Mouse (Mus musculus) megakaryocyte progenitor cell, adult 5-6 weeks (primary cell): ENCODE results near the gene Bend4. TPM values are rescaled to one million over a fixed set of nuclear protein-coding genes. Genes with fewer than 3 reads are reported as not detected.

Experiments
- ATAC-seq: replicated peaks from 2 replicates; pipeline ENCODE4 v1.8.0; 2016; ENCODE audit warnings: mild to moderate bottlenecking, moderate TSS enrichment, inconsistent platforms; ENCODE audit not compliant: poor library complexity
- total RNA-seq, 2 experiments: library from RNA; stranded (forward) in 1 of 2; stranded (reverse) in 1 of 2; fragments of 157-497, 149-512 nt in 1 of 2; fragments of 200-1000 nt in 1 of 2; gene quantifications; 2 replicates each; pipeline versions ENCODE4 v1.2.3 to v1.2.4; 2015 to 2017

Gene Bend4
- total RNA-seq, 2 experiments from 2014 or later: 1.4 to 1.5 TPM

DNA sequence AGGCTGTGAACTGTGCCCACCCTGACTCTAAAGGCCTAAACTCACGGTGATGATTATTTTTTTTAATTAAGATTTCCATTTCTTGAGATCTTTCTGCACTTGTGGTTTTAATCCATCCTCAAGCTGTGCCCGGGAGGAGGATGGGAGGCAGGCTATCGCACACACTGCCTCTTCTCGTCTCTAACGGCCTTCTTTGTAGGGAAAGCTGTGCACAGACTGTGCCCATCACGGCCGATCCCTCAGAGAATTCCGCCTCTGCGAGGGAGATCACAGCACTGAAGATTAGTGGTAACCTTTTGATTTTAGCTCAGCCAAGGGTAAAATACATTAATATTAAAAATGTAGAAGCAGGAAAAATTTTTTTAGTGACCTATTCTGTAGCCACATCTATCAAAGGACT is 4.8 kb downstream of the Bend4 start:
- no peak for ATAC-seq

DNA sequence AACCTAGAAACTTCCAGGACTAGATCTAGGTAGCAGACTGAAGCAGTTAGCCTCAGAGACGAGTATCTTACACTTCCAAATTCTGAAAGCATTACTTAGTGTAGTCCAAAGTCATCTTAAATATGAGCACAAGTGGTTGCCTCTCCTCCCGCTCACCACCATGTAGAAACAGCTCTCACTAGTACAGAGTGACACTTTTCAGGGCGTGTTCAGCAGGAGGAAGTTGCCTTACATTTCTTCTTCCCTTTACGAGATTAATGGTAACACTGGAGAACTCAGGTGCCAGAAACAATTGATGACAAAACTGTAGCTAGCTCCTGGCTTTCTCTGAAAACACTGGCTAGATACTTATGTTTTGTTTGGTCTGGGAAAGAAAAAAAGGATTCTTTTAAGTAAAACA is 8.7 kb downstream of the Bend4 start:
- peak; percentile 82 for ATAC-seq

DNA sequence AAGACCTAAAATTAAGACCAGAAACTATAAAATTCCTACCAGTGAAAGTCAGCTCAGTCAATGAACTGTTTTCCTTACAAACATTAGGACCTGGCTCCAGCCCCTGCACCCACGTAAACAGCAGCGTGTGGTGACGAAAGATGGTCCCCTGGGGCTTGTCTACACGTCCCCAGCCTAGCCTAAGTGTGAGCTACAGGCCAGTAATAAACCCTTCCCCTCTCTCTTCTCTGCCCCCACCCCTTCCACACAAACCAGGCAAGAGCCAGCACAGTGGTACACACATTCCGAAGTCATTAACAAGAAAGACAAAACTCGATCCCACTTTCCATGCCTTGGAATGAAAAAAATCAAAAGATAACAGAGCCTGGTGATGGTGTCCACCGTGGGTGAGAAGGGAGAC is 16.6 kb downstream of the Bend4 start:
- ATAC-seq: no peak

DNA sequence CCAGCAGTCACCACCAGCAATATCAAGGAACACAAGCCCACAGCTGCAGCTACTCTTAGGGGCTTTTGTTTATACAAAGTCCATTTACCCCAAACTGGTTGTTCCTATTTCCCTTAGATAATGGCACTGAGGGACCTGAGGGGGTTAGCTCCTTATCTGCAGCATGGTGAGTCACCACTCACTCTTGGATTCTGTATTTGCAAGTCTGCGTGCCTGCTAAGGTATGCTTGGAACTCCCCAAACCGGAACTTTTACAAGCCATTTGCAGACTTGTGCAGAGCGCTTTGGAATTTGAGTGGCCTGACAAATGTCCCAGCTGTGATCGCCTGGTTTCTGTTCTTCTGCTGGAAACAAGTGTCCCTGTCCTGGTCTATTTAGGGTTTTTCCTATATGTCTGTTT is 17.7 kb downstream of the Bend4 start:
- ATAC-seq: no peak

DNA sequence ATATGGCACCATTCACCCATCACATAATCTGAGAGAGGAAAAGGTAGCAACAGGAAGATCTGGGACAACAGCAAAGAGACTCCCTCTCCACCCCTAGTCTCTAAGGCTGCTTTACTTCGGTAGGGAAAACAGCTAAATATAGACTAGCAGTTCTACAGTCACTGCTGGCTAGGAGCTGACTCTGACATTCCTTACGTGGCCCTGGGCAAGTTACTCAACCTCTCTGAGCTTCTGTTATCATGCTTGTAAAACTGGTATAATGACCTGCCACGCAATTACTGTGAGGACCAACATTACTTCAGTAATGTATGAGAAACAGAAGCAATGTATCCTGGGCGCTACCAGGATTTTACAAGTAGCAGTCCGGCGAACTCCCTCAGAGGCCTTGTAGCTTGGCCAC is 19.7 kb downstream of the Bend4 start:
- no peak for ATAC-seq

DNA sequence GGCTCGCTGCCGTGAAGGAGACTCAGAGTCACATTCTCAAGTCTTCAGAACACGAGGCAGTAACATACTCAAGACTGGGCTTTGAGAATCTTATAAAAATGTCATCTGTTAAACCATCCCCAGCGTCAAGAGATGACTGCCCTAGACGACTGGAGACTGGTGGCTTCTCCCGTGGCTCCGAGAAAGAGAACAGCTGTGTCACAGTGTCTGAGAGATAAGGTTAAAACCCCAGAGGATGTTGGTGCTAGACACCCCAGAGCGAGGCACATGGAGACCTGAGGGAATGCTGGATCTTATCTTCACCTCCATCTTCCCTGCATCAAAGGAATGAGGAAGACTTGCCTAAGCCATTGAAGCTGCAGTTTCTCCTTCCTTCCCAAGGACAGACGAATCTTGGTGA is 23.2 kb downstream of the Bend4 start:
- ATAC-seq: peak; percentile 38

DNA sequence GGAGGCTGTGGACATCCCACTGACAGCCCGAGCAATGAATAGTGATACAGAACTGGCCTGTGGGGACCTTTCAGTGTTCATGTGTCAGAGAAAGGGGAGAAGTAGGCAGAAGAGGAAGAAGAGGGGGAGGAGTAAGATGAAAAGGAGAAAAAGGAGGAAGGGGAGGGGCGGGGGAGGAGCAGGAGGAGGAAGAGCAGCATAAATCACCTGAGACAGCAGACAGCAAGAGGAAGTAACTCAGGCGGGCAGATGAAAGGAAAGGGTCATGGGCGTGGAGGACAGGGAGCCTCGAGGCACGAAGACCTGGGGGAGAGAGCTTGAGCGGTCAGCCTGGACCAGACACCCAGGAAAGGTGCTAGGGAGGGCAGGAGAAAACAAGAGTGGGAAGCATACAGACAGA is 23.7 kb downstream of the Bend4 start:
- ATAC-seq: peak; percentile 87

DNA sequence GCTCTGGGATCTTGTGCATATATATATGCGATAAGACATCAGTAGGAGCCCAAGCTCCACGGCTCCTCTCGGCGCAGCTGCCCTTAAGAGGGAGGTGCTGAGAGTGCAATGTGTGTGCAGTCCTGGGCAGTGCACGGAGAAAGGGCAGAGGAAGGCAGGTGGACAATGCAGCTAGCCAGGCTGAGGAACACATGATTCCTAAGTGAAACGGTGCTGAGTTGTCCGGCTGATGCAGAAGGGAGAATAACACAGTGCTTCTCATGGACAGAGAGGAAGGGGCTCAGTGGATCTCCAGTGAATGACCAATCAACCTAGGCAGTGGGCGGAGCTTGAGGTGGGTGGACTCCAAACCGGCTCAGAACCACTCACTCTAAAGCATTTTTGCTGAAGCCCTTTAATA is 26.5 kb downstream of the Bend4 start:
- peak; percentile 29 for ATAC-seq

DNA sequence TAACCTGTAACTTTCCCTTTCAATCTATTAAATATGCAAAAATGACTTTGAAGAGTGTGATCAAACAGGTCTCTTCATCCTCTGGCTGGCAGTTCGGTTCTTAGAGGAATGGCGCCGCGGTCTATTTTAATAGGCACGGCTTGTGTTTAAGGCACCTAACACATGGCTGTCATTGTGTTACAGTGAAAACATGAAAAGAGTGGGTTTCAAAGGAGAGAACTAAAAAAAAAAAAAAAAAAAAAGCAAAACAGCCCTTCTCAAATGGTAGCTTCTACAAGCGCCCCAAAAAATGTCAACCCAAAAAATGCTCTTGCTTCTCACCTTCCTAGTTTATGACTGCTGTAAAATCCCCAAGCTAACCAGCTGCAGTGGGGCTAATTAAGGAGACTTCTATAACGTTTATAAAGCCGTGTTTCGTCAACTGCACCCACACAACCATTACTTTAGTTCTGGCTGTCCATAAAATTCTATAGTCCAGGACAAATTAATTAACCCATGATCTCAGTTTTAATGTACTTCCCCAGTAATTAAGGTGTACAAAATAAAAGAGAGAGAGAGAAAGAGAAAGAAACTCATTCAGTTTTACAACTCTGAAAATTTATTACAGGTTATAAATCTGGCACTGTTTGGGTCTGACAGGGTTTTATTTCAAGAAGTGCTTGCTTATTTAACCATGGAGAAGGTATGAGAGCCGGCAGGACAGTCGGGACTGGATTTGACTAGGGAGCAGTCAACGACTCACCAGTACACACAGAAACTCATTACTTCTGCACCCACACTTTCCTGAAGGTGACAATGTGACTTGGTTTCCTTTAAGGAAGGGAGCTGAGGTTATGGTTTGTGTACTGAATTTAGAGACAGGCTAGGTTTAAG is 27.3 kb downstream of the Bend4 start:
- ATAC-seq: no peak

DNA sequence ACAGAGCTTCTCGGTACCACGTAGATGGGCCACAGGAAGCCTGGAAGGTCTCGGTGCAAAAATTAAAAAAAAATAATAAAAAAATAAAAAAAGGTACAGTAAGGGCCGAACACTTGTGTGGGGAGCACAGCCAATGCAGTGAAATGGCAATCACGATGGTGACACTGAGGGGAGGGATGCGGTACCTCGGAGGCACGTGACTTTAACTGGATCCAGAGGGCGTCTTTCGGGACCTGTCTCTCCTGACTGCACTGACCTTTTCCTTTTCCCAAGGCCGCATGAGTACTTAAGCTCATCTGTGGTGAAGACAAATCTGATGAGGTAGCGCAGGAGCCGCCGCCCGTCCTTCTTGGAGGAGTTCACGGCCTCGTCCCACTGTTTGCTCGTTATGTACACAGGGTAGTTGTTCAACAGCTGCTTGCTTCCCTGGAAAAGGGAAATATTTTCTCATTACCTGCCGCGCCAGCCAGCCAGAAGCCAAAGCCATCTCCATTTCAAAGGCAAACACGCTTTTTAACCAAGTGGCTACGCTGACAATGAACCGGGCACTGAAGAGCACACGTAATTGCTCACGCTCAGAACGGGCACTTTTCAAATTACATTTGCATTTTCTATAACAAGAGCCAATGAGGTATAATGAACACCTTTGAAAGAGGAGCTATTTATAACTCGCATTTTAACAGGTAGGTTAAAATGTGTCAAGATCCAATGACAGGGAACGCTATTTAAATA is 28.1 kb downstream of the Bend4 start:
- ATAC-seq: no peak

DNA sequence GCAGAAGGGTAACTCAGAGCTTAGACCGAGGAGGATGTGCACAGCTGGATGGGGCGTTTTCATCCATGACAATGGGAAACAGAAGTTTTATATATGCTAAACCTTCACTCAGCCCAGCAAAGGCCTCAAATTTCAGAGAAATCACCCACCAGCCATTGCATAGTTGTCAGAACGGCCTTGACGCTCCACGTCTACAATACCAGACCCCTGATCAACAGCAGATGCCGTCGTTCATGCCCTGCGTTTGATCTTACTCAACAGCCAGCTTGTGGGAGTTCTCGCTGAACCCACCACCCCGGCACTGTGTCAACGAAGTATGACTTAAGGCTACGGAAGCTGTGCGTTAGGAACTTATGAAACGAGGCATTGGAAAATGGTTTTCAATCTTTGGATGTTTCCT is 30.9 kb downstream of the Bend4 start:
- ATAC-seq: no peak

DNA sequence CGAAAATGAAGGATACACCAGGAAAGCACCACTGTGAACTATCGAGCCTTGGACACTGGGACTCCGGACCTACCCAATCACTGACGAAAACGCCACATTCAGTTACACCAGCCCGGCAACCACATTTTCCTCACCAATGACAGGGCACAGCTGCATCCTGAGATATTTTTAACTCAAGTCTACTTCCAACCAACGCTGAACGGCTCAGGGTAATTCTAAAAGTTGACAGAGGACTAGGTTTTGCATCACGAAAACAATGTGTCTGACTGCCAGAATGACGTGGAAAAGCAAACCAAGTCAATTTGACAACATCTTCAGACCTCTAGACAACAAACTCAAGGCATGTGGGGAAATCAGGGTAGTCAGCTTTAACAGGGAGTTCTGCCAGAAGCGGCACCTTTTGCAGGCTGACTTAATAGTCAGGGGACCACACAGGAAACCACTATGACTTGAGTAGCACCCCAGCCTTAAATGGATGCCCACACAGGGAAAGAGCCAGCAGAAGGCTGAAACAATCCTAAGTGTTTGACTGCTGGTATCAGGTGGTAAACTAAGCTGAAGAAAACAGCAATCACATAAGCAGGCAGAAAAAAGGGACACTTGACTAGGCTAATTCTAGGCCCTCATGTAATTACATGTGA is 32.8 kb downstream of the Bend4 start:
- peak; percentile 76 for ATAC-seq

DNA sequence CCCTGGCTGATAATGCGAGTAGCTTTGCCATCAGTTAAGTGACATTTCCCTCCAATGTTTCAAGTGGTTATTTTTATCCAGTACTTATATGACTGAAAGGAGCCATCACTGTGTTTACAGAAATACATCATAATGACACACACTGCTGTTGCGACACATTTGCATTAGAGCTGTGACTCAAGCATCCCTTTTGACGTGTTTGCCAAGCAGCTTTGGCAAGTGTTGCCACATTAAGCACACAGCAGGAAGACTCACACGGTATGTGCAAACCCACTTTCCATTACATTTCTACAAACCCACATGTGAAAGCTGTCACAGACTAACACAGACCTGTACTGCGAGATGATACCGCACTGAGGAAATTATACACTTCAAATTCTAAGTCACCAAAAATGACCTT is 34.2 kb downstream of the Bend4 start:
- peak; percentile 85 for ATAC-seq

DNA sequence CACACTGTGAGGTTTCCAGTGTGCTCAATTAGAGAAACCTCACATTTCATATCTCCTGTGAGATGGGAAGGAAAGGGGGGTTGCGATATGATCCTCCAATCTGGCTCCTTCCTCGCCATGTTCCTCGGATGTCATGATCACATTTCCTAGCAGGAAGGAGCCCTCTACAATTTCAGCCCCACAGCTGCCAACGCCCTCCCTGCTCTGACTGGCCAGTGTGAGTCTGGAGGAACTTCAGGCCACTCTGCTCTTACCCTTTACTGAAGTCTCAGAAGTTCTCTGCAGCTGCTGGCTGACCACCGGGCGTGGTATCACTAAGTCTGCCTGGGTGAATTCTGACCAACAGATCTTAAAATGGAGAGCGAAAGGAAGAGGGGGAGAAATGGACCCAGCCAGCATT is 45.6 kb downstream of the Bend4 start:
- no peak for ATAC-seq

DNA sequence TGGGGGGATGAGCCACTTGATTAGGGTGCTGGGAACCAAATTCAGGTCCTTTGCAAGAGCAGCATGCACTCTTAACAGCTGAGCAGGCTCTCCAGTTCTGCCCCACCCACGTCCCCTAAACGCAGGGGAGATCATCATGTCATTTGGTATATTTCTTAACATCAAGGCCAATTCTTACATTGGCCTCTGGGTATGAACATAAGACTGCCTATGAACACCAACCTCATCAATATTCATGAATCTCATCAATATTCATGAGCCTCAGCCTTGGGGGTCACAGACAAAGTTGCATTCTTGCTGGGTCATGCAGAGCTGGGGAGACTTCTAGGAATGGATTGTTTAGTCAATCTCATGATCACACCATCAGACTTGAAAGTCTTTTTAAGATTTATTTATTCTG is 46.4 kb downstream of the Bend4 start:
- no peak for ATAC-seq

DNA sequence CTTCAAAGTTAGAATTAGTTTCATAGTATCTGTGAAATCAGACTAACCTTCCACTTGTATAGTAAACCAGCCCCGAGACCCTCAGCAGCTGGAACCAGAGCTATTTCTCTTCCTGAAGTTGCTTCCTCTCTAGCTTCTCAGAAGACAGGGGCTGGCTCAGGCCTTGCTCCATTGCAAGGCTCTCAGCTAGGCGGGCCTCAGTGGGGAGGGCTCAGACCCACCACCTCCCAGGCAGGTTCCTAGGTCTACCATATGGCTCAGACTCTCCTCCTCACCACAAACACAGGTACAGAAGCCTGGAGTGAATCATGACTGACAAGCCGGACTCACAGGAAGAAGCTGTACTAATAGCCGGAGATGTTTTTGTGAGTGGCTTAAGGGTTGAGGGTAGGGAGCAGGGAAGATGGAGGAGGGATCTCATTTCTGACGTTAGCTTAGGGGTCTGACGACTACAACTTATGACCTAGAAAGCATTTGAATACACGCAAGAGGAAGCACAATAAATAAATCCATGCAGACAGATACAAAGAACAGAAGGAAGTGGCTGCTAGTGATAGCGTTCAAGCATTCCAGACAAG is 51.0 kb downstream of the Bend4 start:
- ATAC-seq: no peak

DNA sequence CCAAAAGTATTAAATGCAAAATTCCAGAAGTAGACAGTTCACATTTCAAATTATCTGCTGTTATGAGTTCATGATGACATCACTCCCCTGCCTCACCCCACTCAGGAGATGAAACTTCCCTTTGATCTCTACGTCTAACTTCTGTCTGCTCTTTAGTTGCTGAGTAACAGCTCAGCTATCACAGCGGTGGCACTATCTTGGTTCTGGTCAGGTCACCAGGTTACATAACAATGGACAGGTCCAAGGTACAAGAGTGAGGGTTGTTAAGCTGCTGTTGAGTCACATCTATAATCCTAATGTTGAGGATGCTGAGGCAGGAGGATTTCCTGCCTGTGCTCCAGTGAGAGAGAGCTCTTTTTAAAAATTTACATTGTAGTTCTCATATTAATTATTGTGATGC is 65.2 kb downstream of the Bend4 start:
- no peak for ATAC-seq

DNA sequence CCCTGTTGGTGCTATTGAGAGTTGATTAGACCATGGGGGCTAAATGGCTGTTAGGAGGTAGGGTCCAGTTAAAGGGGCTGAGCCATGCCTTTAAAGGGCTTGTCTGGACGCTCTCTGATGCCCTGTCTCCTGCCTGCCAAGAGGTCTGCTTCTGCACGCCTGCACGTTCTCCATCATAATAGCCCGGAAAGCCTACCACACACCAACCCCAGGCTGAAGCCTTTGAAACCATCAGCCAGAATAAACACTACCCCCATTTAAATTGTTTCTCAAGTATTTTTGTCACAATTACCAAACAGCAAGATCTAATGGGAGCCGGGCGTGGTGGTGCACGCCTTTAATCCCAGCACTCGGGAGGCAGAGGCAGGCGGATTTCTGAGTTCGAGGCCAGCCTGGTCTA is 65.8 kb downstream of the Bend4 start:
- ATAC-seq: no peak

DNA sequence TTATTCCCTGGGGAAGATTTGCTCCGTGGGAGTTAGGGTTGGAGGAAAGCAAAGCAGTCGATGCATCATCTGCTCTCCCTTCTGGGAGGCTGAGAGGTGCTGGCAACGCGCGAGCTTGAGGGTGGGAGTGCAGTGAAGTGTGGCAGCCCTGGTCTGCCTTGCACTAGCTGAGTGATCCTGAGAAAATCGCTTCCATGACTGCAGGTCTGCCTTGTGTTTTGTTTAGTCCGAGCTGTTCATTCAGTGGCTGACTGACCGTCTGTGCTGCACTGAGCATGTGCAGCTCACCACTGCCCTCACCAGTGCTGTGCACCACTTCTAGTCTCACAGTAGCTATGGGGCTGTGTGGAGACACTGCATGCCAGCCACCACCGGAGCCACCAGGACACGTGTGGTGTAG is 79.2 kb downstream of the Bend4 start:
- no peak for ATAC-seq

DNA sequence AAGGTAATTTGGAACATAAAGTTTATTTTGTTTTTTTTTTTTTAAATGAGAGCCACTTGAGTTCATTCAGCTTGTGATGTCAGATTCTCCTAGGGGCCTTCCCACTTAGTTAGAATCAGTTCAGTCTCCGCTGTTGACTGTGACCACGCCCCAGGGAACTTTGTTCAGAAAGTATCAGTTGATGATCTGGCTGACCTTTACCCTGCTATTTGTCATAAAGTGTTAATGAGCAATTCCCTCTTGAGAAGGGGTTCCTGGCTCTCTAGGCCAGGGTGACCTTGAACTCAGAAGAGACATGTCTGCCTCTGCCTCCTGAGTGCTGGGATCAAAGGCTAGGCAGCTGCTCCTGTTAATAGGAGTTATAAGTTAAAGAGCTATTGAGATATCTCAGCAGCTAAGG is 81.0 kb downstream of the Bend4 start:
- no peak for ATAC-seq
